Mouse (Mus musculus): ENCODE measurements around the gene Plppr3.
"Not testable (repeated sequence)": the region's sequence is repeated elsewhere in the genome, so short reads cannot be mapped to it uniquely, and the experiment has no call there.

Plppr3 gene

DNA sequence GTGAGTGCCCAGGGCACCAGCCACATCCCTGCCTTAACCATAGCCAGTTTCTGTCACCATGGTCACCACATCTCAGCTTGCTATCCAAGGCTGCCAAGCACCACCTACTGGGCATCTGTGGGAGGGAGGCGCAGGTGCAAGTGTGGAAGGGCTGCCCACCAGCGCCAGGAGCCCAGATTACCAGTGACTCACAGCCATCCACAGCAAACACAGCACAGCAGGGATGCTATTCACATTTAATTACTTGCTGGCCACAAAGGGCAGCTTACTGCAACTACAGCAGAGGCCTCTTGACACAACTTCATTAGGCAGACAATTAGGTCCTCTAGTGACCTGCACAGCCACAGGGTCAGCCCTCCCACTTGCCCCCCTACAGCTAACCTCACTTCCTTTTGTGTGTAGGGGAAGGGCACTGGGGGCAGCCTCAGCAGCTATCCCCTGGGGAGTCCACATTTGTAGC is 26.5 kb upstream of the Plppr3 start:
- DNase-seq: peak; percentile 98

DNA sequence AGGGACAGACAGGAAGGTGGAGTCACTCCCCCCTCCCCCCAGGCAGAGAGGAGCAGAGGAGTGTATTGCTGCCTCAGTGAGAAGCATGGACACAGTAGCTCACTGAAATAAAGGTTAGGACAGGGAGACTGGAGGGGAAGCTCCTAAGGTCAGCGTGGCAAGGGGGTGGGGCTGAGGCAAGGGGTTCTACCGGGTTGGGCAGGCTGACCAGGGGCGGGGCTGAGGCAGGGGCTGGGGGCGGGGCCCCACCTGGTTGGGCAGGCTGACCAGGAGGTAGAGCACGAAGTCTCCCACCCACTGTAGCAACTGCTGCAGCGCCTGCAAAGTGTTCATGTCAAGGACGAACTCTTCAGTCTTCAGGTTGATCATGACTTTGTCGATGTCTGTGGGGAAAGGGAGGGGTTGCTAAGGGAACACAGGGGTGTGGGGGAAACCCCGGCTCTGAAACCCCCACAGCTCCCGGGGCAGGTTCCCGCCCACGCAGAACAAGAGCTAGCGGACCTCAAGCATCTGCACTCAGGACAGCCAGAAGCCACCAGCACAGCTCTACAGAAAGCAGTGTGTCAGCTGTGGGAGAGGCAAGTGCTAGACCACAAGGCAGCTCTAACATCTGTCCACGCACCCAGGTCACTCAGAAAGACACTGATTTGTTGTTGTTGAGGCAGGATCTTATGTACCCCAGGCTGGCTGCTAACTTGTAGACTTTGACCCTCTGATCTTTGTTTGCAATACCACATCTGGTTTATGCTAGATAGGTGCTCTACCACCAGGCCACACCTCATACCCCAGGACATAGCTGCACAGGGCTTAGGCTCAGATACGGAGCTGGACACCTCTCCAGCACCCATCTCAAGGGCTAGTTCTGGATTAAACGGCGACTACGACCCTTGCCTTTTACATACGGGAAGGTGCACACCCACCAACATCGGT is 23.1 kb upstream of the Plppr3 start:
- no peak for DNase-seq

- no peak for DNase-seq
Observed at GRCm38 (mm10) chr10:79896814-79897213, 22.4 kb upstream of the Plppr3 start.

DNA sequence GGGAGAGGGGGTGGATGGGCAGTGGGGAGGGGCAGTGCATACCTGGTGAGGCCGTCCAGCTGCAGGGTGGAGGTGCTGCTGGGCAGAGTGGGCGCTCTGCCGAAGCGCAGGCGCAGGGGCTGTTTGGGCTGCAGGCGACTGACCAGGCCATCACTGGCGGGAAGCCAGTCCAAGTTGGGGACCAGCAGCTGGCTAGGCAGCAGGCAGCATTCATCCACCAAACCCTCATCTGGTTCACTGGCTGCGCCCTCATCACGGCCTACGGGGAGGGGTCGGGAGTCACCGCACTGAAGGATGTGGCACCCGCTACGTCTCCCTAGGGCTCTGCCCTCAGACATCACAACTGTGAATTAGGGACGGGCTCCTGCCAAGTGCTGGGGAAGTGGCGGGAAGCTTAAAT is 21.9 kb upstream of the Plppr3 start:
- DNase-seq: no peak

- DNase-seq: peak; percentile 86
Observed at GRCm38 (mm10) chr10:79892451-79893118, 18.2 kb upstream of the Plppr3 start.

DNA sequence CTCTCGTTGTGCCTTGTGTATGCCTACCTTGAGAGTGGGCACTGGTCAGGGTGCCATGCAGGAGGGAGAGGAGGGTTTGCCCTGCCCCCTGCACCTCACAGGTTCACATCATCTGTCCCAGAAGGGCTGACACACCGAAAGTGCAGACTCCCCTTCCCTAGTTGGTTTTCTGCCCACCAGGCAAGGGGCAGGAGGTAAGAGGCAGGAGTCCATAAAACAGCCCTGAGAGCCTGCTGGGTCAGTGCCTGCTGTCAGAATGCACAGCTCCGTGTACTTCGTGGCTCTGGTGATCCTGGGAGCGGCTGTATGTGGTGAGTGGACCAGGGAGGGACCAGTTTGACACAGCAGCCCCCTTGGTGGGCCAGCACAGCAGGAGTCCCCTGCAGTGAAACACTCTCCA is 16.2 kb upstream of the Plppr3 start, which contains the start of gene Cfd:
Cfd (plus strand) TSS at position 184 of the 400 bp plus-strand sequence.
- no peak for DNase-seq

DNA sequence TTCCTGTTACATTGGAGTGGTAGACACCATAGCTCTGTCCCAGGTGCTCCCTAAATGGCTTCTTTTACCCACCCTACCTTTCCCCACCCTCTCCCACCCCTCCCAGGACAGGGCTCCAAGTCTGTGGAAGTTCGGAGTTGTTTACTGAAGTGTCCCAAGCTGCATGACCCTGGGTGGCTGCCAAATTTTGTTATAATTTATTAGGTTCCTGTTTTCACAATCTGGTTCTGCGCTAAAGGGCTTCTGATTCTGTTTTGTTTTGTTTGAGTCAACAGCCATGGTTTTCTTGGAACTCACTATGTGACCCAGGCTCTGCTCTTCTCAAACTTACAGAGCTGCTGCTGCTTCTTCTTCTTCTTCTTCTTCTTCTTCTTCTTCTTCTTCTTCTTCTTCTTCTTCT is 15.0 kb upstream of the Plppr3 start:
- no peak for DNase-seq

GRCm38 (mm10) chr10:79886611-79887010 is 12.2 kb upstream of the Plppr3 start:
- no peak for DNase-seq

DNA sequence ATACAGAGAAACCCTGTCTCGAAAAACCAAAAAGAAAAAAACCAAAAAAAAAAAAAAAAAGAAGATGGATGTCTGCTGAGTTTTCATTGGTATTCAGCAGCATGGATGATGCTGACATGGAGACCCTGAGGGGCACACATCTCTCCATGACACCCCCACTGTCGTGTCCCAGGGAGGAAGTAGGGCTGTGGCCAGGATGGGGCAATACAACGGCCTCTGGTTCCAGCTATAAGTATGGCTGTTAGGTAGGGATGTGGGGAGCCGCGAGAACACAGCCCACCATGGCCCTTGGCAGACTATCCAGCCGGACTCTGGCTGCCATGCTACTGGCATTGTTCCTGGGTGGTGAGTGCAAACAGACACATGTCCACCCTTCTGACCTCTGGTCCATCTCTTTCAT is 11.6 kb upstream of the Plppr3 start, which contains the start of gene Elane:
Elane (plus strand) TSS at position 194 of the 400 bp plus-strand sequence.
- no peak for DNase-seq

- not testable (repeated sequence) for DNase-seq
Observed at GRCm38 (mm10) chr10:79884938-79885337, 10.5 kb upstream of the Plppr3 start.

- no peak for DNase-seq
Observed at GRCm38 (mm10) chr10:79884446-79884845, 10.0 kb upstream of the Plppr3 start.

GRCm38 (mm10) chr10:79883297-79884084 is 9.1 kb upstream of the Plppr3 start:
- DNase-seq: peak; percentile 92

GRCm38 (mm10) chr10:79881981-79882380 is 7.5 kb upstream of the Plppr3 start:
- peak; percentile 68 for DNase-seq

GRCm38 (mm10) chr10:79880721-79881120 is 6.3 kb upstream of the Plppr3 start:
- no peak for DNase-seq

- no peak for DNase-seq
Observed at GRCm38 (mm10) chr10:79879527-79879926, 5.1 kb upstream of the Plppr3 start.

DNA sequence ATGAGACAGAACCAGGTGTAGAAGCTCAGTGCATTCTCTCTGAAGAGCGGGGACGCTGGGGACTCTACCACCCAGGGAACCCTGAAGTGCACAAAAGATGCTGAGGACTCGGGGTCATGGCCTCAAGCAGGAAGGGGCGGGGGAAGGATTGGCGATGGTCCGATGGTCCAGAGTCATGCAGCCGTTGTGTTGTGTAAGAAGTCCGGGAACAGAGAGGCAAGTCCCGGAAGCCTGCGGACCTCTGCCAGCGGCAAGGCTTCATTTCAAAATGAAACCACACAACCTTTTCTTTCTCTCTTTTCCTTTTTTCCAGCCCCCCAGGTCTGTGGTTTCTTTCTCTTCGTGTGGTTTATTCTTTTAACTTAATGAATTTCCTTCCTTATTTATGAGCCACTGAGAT is 3.3 kb upstream of the Plppr3 start:
- DNase-seq: no peak

GRCm38 (mm10) chr10:79877174-79877573 is 2.7 kb upstream of the Plppr3 start:
- DNase-seq: no peak

GRCm38 (mm10) chr10:79873715-79874289 is 632 bp downstream of the Plppr3 start:
- DNase-seq: peak; percentile 46

DNA sequence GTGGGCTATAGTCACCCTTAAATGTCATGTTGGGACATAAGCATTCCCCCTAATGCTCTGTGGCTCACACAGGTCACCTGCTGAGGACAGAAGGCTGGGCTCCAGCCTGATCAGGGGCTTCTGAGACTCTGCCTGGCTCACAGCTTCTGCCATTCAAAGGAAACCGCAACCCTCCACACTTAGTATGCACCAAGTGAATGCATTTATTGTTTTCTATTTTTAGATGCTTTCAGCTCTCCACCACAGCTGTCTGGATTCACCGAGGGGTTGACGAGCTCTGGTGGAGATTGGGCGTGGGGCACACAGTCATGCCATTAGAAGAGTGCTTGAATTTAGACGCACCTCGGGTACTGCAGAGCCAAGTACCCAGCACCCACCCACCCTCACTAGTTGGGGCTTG is 1.1 kb downstream of the Plppr3 start:
- DNase-seq: peak; percentile 30

- no peak for DNase-seq
Observed at GRCm38 (mm10) chr10:79872862-79873261, 1.6 kb downstream of the Plppr3 start.

DNA sequence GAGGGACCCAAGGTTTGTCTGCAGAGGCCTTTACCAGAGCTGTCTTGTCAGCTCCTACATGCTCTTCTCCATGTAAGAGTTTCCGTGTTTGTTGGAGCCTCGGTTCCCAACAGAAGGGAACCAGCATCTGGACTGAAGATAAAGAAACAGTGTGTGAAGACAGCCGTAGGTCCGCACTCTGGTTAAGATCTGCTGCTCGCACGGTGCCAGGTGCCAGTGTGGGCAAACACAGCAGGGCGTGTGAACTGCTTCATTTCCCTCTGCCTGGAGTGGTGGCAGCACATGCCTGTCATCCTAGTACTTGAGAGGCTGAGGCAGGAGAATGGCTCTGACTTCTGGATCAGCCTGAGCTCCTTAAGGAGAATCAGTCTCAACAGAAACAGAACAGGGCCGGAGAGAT is 2.6 kb downstream of the Plppr3 start:
- DNase-seq: no peak

DNA sequence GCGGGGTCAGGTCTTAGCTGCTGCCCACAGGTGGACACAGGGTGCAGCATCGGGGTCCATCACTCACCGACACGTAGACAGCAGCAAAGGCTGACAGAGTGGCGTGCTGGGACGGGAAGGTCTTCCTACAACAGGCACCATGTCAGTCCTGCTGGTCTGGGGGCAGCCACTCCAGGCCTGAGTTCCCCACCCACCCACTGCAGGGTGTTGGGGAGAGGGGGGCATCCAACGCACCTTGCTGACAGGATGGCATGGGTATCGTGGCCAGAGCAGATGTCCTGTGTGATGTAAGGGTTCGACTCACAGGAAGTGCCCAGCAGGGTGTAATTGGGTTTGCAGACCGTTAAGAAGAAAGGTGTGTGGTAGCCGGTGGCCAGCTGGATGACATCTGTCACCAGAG is 7.8 kb downstream of the Plppr3 start:
- DNase-seq: no peak
